Mouse (Mus musculus): ENCODE results near the gene Mcu. TPM values are rescaled to one million over a fixed set of nuclear protein-coding genes. Genes with fewer than 3 reads are reported as not detected.

The Mcu gene
- total RNA-seq, 2 experiments from 2014 or later, result 36.0 to 42.0 TPM

DNA sequence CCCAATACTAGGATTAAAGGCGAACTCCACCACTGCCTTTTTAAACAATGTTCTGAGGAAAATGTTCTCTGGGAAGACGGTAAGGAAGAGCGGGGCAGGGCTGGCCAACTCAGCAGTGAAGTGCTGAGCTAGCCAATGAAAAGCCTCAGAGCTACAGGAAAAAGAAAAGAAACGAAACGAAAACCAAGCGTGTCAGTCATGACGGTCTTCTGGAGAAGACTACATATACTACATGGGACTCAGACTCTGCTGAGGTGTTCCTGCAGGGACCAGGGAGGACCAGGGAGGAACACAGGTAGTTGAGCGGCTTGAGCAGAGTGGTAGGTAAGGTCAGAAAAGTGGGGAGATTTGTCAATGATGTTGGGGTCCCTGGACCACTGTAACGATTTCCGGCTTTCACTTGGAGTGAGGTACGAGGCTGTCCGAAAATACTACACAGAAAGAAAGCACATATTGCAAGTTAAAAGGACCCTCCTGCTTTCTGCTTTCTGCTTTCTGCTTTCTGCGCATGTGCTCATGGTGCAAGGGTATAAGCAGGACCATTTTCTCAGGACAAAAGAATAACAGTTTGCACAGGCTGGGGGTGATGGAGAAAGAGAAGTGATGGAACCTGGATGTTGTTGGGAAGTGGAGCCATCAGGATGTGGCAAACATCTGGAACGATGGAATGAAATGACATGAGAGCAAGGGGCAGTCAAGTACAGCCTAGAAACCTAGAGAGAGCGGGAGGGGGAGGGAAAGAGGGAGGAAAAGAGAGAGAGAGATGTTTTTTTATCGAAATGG is 20.4 kb upstream of the Mcu start:
- no peak for TF ChIP-seq CTCF (IDR thresholded peaks at IDR 0.05)
- DNase-seq, result no peak
- H3K4me3 ChIP-seq, result peak overlapping the region; percentile 69
- H3K27ac ChIP-seq, result peak overlapping the region; percentile 83
- intact Hi-C loops (cut with DNase I), result no loop called here

DNA sequence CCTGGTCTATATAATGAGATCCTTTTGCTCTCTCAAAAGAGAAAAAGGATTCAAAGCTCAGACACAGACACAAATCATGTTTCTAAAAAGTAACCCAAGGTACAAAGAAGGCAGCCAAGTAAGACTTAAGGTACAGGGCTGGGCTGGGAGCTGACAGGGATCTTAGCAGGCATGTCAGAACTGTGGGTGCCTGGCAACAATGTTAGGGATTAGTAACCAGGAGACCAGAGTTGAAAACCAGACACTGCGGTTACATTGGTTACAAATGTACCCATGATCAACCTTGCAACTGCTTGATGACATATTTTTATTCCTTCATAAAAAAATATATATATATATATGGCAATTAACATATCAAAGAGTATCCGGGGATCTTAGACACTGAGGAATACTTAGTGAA is 19.6 kb upstream of the Mcu start:
- H3K27ac ChIP-seq, result peak overlapping the region; percentile 83; the same call in 1 of the 2 replicates
- no peak overlapping the region for H3K4me3 ChIP-seq
- TF ChIP-seq CTCF (IDR thresholded peaks at IDR 0.05), result no peak
- no peak for DNase-seq
- intact Hi-C loops (cut with DNase I), result no loop called here

- DNase-seq, result no peak
- H3K27ac ChIP-seq, result no peak overlapping the region
- intact Hi-C loops (cut with DNase I), result no loop called here
- H3K4me3 ChIP-seq, result no peak overlapping the region
- TF ChIP-seq CTCF (IDR thresholded peaks at IDR 0.05), result no peak
Observed at GRCm38 (mm10) chr10:59629506-59629782, 13.0 kb upstream of the Mcu start.

GRCm38 (mm10) chr10:59628641-59629505 is 12.4 kb upstream of the Mcu start:
- no peak overlapping the region for H3K27ac ChIP-seq
- no peak overlapping the region for H3K4me3 ChIP-seq
- no peak for DNase-seq
- intact Hi-C loops (cut with DNase I), result no loop called here
- TF ChIP-seq CTCF (IDR thresholded peaks at IDR 0.05), result no peak

- intact Hi-C loops (cut with DNase I), result no loop called here
- peak; percentile 70 for DNase-seq
- no peak for TF ChIP-seq CTCF (IDR thresholded peaks at IDR 0.05)
- no peak overlapping the region for H3K4me3 ChIP-seq
- H3K27ac ChIP-seq, result peak overlapping the region; percentile 67
Observed at GRCm38 (mm10) chr10:59623496-59623895, 7.0 kb upstream of the Mcu start.

DNA sequence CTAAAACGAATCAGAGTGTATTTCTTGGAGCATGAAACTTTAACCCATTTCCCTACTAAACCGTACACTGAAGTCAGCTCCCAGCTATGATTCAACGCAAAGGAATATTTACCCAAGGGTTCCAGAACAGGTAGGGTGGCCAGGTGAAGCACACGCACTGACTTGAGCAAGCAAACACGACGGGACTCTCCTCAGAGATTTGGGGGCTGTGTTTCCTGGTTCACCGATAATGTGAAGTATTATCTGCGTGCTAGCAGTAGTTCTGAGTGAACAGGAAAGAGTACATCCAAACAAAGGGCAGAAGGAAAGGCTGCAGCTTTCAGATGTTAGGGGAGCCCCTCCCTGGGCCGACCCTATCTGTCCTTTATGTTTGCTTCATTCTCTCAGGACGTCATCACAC is 4.9 kb upstream of the Mcu start:
- Histone ChIP-seq H3K27ac (no peak overlapping the region), H3K4me3 (no peak overlapping the region)
- no peak for DNase-seq
- TF ChIP-seq CTCF (IDR thresholded peaks at IDR 0.05), result no peak
- intact Hi-C loops (cut with DNase I), result no loop called here

GRCm38 (mm10) chr10:59617776-59618175 is 1.3 kb upstream of the Mcu start:
- intact Hi-C loops (cut with DNase I), result loop anchor here (2.0 to 10.0 kb wide), 4 partner anchors 85 to 257 kb away; partner anchors contain the start of genes Dnajb12 and Micu1
- no peak for TF ChIP-seq CTCF (IDR thresholded peaks at IDR 0.05)
- Histone ChIP-seq H3K27ac (no peak overlapping the region), H3K4me3 (no peak overlapping the region)
- DNase-seq, result no peak

GRCm38 (mm10) chr10:59615981-59616520 is 441 bp downstream of the Mcu start, which contains the start of gene Gm10322:
Gene Gm10322, plus strand, starts transcription at chr10:59616063.
- intact Hi-C loops (cut with DNase I), result loop anchor here (2.0 to 10.0 kb wide), 4 partner anchors 87 to 259 kb away; partner anchors contain the start of genes Dnajb12 and Micu1

GRCm38 (mm10) chr10:59615411-59615810 is 1.1 kb downstream of the Mcu start:
- Histone ChIP-seq H3K4me3 (peak overlapping the region; percentile 77), H3K27ac (peak overlapping the region; percentile 90)
- no peak for TF ChIP-seq CTCF (IDR thresholded peaks at IDR 0.05)
- intact Hi-C loops (cut with DNase I), result loop anchor here (10.0 kb wide), 3 partner anchors 121 to 259 kb away; partner anchors contain the start of gene Dnajb12
- no peak for DNase-seq

More at GRCm38 (mm10) chr10:59615981-59616520, 441 bp downstream of the Mcu start, which contains the start of gene Gm10322:
- TF ChIP-seq CTCF (IDR thresholded peaks at IDR 0.05), result peak; percentile 21; the same call in 1 of the 2 replicates
- peak within 1 kb of the TSS; percentile 90 for H3K27ac ChIP-seq
- peak within 1 kb of the TSS; percentile 77 for H3K4me3 ChIP-seq
- DNase-seq, result peak; percentile 89

DNA sequence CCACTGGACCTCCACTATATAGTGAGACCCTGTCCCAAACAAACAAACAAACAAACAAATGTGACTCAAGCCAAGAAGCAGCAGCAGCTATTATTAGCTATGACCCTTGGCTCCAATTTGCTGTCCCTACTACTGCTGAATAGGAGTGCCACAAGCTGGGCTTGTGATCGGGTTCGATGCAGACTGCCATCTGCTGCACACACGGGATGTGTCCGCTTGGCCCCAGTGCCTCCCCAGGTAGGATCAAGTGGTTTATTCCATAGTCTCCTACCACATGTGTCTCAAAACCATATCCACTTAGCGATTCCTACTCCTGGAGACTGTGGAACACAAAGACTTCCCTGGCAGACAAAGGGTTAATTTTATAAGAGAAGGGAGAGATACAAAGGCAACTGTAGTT is 2.4 kb downstream of the Mcu start:
- no peak for DNase-seq
- intact Hi-C loops (cut with DNase I), result loop anchor here (5.0 to 10.0 kb wide), 4 partner anchors 37 to 261 kb away; partner anchors contain the start of gene Dnajb12

DNA sequence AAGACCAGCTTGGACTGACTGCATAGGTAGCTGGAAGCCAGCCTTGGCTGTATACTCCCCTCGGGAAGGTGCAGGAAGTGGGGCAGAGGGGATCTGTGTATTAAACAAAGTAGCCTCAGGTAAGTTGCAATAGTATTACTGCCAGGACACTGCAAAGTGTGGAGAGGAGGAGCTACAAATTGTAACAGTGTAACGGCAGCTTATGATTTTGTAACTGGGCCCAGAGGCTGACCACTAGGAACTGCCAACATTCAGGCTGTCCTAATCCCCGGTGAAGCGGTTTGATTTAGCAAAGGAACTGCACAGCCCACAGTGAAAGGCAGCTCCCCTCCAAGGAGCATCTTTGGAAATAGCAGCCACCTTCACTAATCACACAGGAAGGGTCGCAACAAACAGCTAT is 3.2 kb downstream of the Mcu start:
- H3K4me3 ChIP-seq, result no peak overlapping the region; the same call in 1 of the 2 replicates
- peak overlapping the region; percentile 43 for H3K27ac ChIP-seq
- intact Hi-C loops (cut with DNase I), result loop anchor here (5.0 to 10.0 kb wide), 4 partner anchors 36 to 262 kb away; partner anchors contain the start of gene Dnajb12
- no peak for TF ChIP-seq CTCF (IDR thresholded peaks at IDR 0.05)
- peak; percentile 44 for DNase-seq

More for the DNA sequence above, 2.4 kb downstream of the Mcu start:
- TF ChIP-seq CTCF (IDR thresholded peaks at IDR 0.05), result no peak
- Histone ChIP-seq H3K27ac (peak overlapping the region; percentile 43), H3K4me3 (peak overlapping the region; percentile 77)

- Histone ChIP-seq H3K4me3 (no peak overlapping the region), H3K27ac (no peak overlapping the region)
- intact Hi-C loops (cut with DNase I), result no loop called here
- DNase-seq, result no peak
- TF ChIP-seq CTCF (IDR thresholded peaks at IDR 0.05), result no peak
Observed at GRCm38 (mm10) chr10:59604879-59605464, 11.5 kb downstream of the Mcu start.

Measured in gastrocnemius, adult 2 months (tissue).